Mouse (Mus musculus) kidney, postnatal 10 days (tissue): ENCODE data around the gene Wdr34.
A peak's percentile ranks its signal among the peaks of the same experiment; 100 is the strongest.

Experiments used
- DNase-seq: peaks from one replicate; pipeline ENCODE4 v3.0.0; 2021; ENCODE audit warnings: mixed read lengths

The Wdr34 gene

GRCm38 (mm10) chr2:30026997-30027396, 21.7 kb downstream of the Wdr34 start:
- no peak for DNase-seq

DNA sequence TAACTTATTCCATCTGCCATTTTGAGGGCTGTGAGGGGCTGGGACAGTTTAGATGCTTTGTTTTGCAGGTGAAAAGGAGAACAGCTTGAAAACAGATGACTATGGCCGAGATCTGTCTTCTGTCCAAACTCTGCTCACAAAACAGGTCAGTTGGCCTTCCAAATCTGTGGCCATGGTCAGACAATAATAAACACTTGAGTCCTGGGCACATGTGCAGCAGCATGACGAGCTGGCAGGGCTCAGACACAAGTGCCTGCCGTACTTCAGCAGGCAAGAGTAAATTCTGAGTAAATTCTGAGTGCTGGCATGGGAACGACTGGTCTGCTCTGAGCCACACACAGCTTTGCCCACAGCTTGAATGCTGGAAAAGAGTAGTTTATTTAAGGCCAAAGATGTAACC, 23.2 kb downstream of the Wdr34 start:
- DNase-seq = no peak

GRCm38 (mm10) chr2:30014326-30014966, 34.2 kb downstream of the Wdr34 start:
- no peak for DNase-seq

- DNase-seq = no peak
Observed at GRCm38 (mm10) chr2:30010840-30011281, 37.8 kb downstream of the Wdr34 start.

DNA sequence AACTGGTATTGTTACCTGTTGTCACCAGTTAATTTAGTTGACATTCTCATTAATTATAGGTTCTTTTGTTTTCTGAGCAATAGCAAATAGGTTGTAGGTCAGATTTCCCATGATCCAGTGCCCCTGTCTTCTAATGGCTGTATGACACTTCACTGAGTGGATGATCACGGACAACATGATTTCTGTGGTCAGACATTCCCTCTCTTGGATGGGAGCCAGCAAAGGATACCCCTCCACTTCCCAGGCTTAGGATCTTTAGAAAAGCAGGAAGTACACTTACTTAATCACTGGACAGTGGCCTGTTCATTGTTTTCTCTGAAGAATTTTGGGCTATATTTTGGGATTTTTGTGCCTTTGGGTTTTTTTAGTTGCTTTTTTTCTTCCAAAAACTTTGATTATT, 39.6 kb downstream of the Wdr34 start:
- DNase-seq = peak; percentile 50

DNA sequence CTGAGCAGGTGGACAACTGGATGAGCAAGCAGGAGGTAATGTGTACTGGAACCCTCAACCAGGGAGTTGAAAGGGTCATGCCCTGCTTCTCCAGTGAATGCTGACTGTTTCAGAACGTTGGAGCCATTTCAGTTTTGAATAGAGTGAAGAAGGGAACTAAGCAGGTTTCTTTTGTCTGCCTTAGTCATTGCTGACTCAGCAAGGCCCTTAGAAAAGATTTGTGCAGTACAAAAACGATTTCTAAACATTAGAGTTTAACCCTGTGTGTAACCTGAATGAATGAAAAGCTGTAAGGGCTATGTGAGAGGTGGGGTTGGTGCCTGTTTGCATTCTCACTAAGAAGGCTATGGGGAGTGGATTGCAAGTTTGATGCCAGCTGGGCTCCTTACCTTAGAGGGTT, 56.7 kb downstream of the Wdr34 start:
- DNase-seq = no peak
